Comparison of ENCODE assay signal across 11 mouse cellular contexts in the genomic region with DNA sequence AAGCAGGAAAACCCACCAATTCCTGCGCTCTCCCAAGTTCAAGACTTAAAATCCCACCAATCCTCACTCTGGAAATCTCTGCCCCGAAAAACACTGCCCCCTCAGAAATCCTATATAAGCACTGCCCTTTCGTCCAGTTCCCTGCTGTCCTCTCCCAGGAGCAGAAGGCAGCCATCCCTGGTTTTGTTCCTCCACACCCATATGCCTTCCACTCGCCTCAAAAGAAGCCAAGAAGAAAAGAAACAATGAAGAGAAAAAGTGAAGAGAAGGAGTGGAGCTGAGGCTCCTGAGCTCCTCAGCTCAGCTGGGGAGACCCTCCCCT. TPM values are rescaled to one million over a fixed set of nuclear protein-coding genes. Genes with fewer than 3 reads are reported as not detected.
DNase-seq lines count a peak whose midpoint lies in the region; ATAC-seq and TF ChIP-seq lines count a peak whose summit lies in the region.
"Had no signal": no experiment of that assay in that cellular context is flagged by ENCODE, and none has a peak within 500 bp of the region (broad histone marks: within the 10 kb centered on the region; RNA-seq: fewer than 3 reads in every experiment).

No protein-coding gene starts in this region.

- no peak for ATAC-seq in heart, embryonic 14.5 days (ENCODE audit: insufficient number of reproducible peaks, insufficient read depth, low FRiP score, low read depth)

- WGBS in heart, embryonic 14.5 days, result 41% methylated on average over 4 of the region's 4 CpGs
- 38% methylated on average over 4 of the region's 4 CpGs for WGBS in hindbrain, embryonic 10.5 days
- WGBS in midbrain, embryonic 10.5 days, result 48% methylated on average over 4 of the region's 4 CpGs

- peak overlapping the region; percentile 88 for H3K4me2 ChIP-seq in heart, embryonic 14.5 days (ENCODE audit: low read length)

- peaks cover 8% of the 10 kb centered on the region for H3K27me3 ChIP-seq in heart, embryonic 14.5 days (ENCODE audit: control insufficient read depth, insufficient read depth, low read length)
- no peaks in the 10 kb centered on the region for H3K27me3 ChIP-seq in hindbrain, embryonic 10.5 days (ENCODE audit: insufficient read depth, poor library complexity, severe bottlenecking)
- no peaks in the 10 kb centered on the region; the same call in 1 of the 2 replicates for H3K27me3 ChIP-seq in midbrain, embryonic 10.5 days (ENCODE audit: low read depth, poor library complexity, severe bottlenecking)

- TF ChIP-seq CTCF in gastrocnemius, adult 2 months (IDR thresholded peaks at IDR 0.05), result no peak

- no peak overlapping the region for H3K27ac ChIP-seq in heart, embryonic 14.5 days (replicated peaks in 1 of 2; ENCODE audit: control insufficient read depth in 1 of 2, insufficient read depth in 1 of 2, low read depth in 2 of 2, low read length in 2 of 2)
- peak overlapping the region; percentile 97 for H3K27ac ChIP-seq in hindbrain, embryonic 10.5 days
- peak overlapping the region; percentile 97 for H3K27ac ChIP-seq in midbrain, embryonic 10.5 days (replicated peaks)
- no peak overlapping the region for H3K27ac ChIP-seq in gastrocnemius, adult 2 months

- H3K36me3 ChIP-seq in heart, embryonic 14.5 days (ENCODE audit: control insufficient read depth, insufficient read depth, low read length), result no peaks in the 10 kb centered on the region
- no peaks in the 10 kb centered on the region for H3K36me3 ChIP-seq in hindbrain, embryonic 10.5 days
- no peaks in the 10 kb centered on the region for H3K36me3 ChIP-seq in midbrain, embryonic 10.5 days

- H3K4me1 ChIP-seq in heart, embryonic 14.5 days (ENCODE audit: control insufficient read depth in 2 of 2, insufficient read depth in 2 of 2, low read length in 2 of 2), result no peaks in the 10 kb centered on the region
- H3K4me1 ChIP-seq in hindbrain, embryonic 10.5 days (replicated peaks), result peaks cover 15% of the 10 kb centered on the region
- peaks cover 11% of the 10 kb centered on the region for H3K4me1 ChIP-seq in midbrain, embryonic 10.5 days

- DNase-seq in heart, postnatal 14 days, result no peak
- DNase-seq in cerebellum, adult 9-11 months, result peak; percentile 33
- DNase-seq in hindbrain, embryonic 10.5 days (ENCODE audit: low spot score), result no peak
- DNase-seq in midbrain, embryonic 10.5 days (ENCODE audit: low spot score), result no peak
- no peak for DNase-seq in ovary, adult 18-20 months (ENCODE audit: low spot score)
- DNase-seq in retina, postnatal 1 day, result no peak
- no peak for DNase-seq in gastrocnemius, adult 2 months
- DNase-seq: kidney, adult 2 months; thymus, postnatal 4 days had no signal

- peak overlapping the region in 1 of 2 experiments; percentile 47; a peak in 1 of 4 replicates for H3K4me3 ChIP-seq in heart, embryonic 14.5 days (ENCODE audit: control insufficient read depth in 1 of 2, insufficient read depth in 1 of 2, low read depth in 1 of 2, low read length in 2 of 2)
- H3K4me3 ChIP-seq in hindbrain, embryonic 10.5 days, result peak overlapping the region; percentile 68
- peak overlapping the region; percentile 71 for H3K4me3 ChIP-seq in midbrain, embryonic 10.5 days
- no peak overlapping the region for H3K4me3 ChIP-seq in gastrocnemius, adult 2 months

- intact Hi-C loops in heart, postnatal 14 days (cut with DNase I), result no loop called here
- intact Hi-C loops in gastrocnemius, adult 2 months (cut with DNase I), result no loop called here

- no peaks in the 10 kb centered on the region for H3K9me3 ChIP-seq in heart, embryonic 14.5 days (ENCODE audit: control insufficient read depth, low read length)
- H3K9me3 ChIP-seq in hindbrain, embryonic 10.5 days, result no peaks in the 10 kb centered on the region
- no peaks in the 10 kb centered on the region for H3K9me3 ChIP-seq in midbrain, embryonic 10.5 days (replicated peaks)

- H3K9ac ChIP-seq in heart, embryonic 14.5 days (ENCODE audit: low read length), result no peak overlapping the region

RNA-seq across cellular contexts. Expression of a gene that starts 0.7 kb away (rescaled TPM):
- not detected in 2 replicates for polyA plus RNA-seq in heart, embryonic 14.5 days (2014; fragmentation: Nextera tagmentation; extraction: Ambion mirVana)
- under 1 TPM in 1 of 2 experiments, not detected in 1; 0.24 TPM for total RNA-seq in heart, postnatal 14 days (2021)
- polyA plus RNA-seq in hindbrain, embryonic 10.5 days (2016; fragmentation: Nextera tagmentation; extraction: Ambion mirVana), result 1.4 and 2.0 TPM in 2 replicates
- 1.8 and 3.1 TPM in 2 replicates for polyA plus RNA-seq in midbrain, embryonic 10.5 days (2016; fragmentation: Nextera tagmentation; extraction: Ambion mirVana)
- under 1 TPM in 1 of 2 experiments, not detected in 1; 0.43 TPM for total RNA-seq in gastrocnemius, adult 2 months (2021)

RNA-seq across cellular contexts. Expression of a gene that starts 22.4 kb away (rescaled TPM):
- not detected in 2 replicates for polyA plus RNA-seq in heart, embryonic 14.5 days (2014; fragmentation: Nextera tagmentation; extraction: Ambion mirVana)
- not detected for total RNA-seq in heart, postnatal 14 days (2021)
- polyA plus RNA-seq in hindbrain, embryonic 10.5 days (2016; fragmentation: Nextera tagmentation; extraction: Ambion mirVana), result not detected in 2 replicates
- polyA plus RNA-seq in midbrain, embryonic 10.5 days (2016; fragmentation: Nextera tagmentation; extraction: Ambion mirVana), result not detected in 2 replicates
- not detected for total RNA-seq in gastrocnemius, adult 2 months (2021)
- polyA plus RNA-seq: brain, embryonic 14.5 days; kidney, adult 2 months had no signal

RNA-seq across cellular contexts. Expression of a gene that starts 44.7 kb away (rescaled TPM):
- polyA plus RNA-seq in heart, embryonic 14.5 days (2014; fragmentation: Nextera tagmentation; extraction: Ambion mirVana), result not detected in 2 replicates
- total RNA-seq in heart, postnatal 14 days (2021), result under 1 TPM; 0.27 to 0.33 TPM
- not detected in 2 replicates for polyA plus RNA-seq in hindbrain, embryonic 10.5 days (2016; fragmentation: Nextera tagmentation; extraction: Ambion mirVana)
- polyA plus RNA-seq in midbrain, embryonic 10.5 days (2016; fragmentation: Nextera tagmentation; extraction: Ambion mirVana), result 0.04 TPM in 1 of 2 replicates, not detected in the other
- total RNA-seq in gastrocnemius, adult 2 months (2021), result under 1 TPM; 0.18 to 0.20 TPM

Comparison
In these comparisons a context has a peak if more than half of its experiments do, and no peak if none do; other contexts are left out.
1. H3K27ac ChIP-seq: peak in hindbrain, embryonic 10.5 days (single experiment) and midbrain, embryonic 10.5 days (single experiment); none in heart, embryonic 14.5 days (0 of 2) and gastrocnemius, adult 2 months (single experiment).